Mouse (Mus musculus) fat pad, adult 2 months (tissue): ENCODE results near the gene Apbb2.
A peak's percentile ranks its signal among the peaks of the same experiment; 100 is the strongest.

Source experiments
- DNase-seq: peaks from one replicate; pipeline ENCODE4 v3.0.0-alpha.2; 2011; ENCODE audit warnings: low read depth, low spot score; ENCODE audit errors: extremely low read depth

Apbb2 gene

DNA sequence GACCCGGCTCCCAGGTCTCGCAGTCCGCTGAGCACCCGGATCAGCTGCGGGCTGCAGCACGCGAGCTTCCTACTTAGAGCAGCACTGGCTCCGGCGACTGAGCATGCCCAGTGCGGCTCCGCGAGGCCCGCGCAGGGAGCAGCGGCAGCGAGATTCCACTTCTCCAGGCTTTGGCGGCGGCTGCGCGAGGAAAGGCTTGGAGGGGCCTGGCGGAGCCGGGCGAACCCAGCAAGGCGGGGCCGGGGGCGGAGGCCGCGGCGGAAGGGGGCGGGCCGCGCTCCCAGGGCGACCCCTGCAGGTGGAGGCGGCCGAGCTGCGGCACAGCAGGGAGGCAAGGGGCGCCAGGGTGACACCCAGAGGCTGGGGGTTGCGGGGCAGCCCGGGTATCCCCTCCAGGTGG is at the start of gene Apbb2:
Gene Apbb2, minus strand, starts transcription at position 188 of the 400 bp plus-strand sequence.
- no peak for DNase-seq

DNA sequence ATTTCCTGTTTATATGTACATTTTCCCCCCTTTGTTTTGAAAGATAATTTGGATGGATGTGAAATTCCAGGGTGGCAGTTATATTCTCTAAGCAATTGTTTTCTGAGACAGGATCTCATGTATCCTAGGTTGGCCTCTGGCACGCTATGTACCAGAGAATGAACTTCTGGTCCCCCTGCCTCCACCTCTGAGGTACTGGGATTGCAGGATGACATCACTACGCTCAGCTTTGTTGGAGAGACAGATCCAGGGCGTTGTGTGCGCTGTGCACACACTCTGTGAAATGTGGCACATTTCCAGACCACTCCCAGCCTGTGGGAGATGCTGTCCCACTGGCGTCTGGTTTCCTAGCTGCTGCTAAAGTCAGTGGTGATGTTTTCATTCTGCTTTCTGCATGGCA is 35.6 kb upstream of the Apbb2 start:
- DNase-seq, result no peak

DNA sequence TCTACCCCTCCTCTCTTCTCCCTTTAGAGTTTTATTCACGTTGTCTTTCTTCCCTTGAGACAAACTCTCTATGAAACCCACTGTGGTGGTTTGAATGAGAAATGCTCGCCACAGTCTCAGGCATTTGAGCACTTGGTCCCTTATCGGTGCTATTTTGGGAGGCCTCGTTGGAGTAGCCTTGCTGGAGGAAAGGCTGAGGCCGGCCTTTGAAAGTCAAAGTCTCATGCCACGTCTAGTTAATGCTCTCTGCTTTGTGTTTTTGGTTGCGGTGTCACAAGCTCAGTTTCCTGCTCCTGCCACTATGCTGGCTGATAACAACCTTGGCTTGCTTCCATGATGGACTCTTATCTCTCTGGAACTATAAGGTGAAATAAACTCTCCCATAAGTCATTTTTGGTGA is 28.9 kb upstream of the Apbb2 start:
- DNase-seq, result no peak

DNA sequence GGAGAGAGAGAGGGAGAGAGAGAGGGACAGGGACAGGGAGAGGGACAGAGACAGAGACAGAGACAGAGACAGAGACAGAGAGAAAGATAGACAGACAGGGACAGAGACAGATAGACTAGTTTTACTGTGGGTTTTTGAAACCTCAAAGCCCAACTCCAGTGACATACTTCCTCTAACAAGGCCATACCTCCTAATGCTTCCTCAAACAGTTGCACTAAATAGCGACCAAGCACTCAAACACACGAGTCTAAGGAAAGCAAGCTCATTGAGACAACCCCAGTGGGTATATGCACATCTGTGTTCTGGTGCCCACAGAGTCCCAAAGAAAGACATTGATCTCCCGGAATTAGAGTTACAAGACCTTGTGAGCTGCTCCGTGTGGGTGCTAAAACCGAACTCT is 24.7 kb upstream of the Apbb2 start:
- no peak for DNase-seq

DNA sequence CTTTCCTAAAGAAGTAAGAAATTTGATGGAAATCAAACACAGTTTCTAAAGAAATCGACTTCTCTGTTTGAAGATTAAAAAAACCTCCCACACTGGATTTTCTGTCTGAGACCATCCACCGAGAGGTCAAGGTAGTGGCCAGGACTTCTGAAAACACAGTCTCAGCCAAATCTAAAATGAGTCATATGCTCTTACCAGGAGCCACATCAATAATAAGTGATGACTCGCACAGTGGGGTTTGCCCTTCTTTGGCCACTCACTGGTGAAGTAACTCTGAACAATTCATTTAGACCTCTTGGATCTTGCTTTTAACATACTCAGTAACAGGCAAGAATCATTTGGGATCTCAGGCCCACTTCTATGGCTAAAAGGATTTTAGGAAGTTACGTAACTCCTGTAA is 23.6 kb upstream of the Apbb2 start:
- no peak for DNase-seq

DNA sequence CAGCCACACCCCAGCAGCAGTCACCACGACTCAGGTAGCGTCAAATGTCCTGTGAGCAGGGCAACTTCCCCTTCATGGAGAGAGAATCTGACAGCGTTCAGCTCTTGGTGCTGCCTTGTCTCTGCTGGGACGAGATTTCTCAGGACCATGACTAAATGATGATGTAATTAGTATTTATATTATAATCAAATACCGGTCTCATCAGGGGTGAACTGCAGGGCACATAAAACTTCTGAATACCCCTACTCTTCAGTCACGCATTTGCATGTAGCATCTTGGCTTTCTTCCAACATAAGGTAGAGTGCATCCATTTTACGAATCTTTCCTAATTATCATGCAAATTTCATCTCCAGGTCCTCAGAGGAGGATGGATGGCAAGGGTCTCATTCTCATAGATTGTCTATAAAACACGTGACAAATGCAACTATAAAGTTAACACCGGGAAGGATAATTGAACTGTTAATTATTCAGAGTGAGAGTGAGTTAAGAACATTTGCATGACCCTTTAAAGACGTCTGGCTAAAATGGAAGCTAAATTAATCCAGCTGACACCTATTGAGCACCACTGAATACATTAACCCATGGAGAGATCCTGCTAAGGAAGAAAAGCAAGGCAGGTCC is 17.0 kb upstream of the Apbb2 start:
- DNase-seq, result no peak

DNA sequence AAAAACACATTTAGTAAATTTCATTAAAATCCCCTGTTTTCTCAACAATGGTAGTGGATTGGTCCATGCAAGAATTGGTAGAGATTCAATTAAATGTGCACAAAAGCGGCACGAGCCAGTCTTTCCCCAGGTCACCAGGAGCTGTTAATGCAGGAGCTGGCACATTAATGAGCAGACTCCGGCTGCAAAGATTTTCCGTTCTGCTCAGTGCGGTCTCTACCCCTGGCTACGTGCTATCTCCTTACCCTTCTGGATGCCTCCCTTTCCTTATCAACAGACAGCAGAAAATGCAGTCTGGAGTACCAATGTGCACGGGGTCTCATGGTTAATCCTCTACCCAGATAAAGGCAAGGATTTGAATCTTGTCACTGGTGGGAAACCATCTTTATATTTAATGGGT is 9.2 kb upstream of the Apbb2 start:
- no peak for DNase-seq

DNA sequence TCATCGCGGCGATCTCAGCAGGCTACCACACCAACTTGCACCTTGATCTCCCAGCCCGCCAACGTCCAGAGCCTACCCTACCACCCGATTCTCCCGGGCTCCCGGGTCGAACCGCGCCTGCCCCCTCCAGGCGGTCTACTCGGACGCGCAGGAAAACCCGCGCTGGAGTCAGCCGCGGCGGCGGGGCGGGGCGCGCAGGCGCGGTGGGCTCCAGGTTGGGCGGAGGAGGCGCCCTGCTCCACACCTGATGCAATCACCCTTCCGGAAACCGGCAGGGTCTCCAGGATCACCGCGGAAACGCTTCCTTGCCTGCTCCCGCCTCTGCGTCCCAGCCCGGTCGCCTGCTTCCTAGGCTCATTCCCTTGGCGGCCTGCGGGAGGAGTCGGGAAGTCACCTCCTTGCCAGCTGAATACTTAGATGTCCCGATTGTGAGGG is 1.6 kb upstream of the Apbb2 start:
- no peak for DNase-seq

DNA sequence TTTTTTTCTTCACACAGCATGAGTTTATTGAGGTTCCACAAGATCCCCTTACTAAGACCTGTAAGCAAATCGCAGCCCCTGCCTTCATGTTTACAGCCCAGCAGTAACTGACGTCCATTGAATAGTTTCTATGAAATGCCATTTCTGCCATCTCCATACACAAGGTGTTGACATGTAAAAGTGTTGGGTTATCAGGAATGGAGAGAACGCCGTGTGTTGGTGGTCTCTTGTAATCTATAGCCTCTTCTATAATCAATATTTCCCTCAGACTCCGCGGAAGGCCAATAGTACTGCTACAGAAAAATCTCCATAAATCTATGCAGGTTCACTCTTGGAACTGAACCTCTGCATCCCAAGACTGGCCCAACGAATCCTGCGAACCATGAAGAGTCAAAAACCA is 1.1 kb upstream of the Apbb2 start:
- DNase-seq, result no peak

DNA sequence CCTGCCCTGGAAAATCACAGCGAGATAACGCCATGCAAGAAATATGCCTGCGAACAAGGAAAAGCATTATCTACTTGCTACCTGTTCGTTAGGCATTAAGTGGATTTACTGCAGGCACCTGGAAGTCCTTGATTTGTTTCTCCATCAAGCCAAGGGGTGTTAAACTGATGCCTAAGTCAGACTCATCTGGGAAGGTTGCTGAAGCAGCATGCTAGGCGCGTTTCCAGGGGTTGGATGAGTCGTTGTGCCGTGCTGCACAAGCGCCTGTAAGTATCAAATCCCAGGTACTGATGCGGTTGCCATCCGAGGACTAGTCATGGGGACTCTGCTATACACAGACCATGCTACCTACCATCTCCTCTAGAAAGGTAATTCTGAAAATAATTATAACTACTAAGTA is 611 bp upstream of the Apbb2 start:
- no peak for DNase-seq

DNA sequence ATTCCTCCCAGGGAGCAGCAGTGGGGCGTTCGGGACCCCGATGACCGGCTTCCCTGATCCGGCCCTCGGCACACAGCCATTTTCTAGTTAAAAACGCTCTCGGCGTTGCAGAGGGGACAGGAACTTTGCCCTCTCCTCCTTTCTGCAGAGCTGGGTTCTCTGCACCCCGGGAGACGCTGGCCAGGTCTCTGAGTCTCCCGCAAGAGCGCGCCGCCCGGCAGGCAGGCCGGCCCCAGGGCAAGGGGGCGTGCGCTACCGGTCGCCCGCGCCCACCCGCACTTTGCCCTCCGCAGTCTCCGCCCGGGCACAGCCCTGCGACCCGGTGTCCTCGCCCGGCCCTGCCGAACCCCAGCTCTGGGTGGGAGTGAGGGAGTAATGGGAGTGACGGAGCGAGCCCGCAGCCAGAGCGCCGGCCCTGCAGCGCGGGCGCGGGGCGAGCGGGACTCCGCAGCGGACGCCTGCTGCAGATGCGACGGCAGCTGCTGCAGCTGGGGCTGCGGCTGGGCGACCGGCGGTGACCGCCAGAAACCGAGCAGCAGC is 593 bp downstream of the Apbb2 start:
- DNase-seq, result no peak

DNA sequence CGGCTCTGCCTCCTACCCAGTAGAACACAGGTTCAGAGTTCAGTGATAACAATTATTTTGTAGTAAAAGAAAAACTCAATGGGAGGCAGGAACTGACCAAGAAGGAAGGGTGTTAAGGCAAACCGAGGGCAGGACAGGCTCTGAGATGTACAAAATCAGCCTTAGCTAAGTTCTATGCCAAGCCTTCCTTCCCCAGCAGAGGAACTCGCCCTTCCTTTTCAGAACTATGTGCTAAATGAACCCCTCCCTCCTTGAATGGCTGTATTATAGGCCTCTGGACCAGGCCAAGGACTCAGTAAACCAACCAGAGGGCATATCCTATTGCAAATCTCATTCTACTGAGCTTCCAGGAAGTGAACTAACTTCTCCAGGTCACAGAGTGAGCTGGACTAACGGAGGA is 3.6 kb downstream of the Apbb2 start:
- no peak for DNase-seq

DNA sequence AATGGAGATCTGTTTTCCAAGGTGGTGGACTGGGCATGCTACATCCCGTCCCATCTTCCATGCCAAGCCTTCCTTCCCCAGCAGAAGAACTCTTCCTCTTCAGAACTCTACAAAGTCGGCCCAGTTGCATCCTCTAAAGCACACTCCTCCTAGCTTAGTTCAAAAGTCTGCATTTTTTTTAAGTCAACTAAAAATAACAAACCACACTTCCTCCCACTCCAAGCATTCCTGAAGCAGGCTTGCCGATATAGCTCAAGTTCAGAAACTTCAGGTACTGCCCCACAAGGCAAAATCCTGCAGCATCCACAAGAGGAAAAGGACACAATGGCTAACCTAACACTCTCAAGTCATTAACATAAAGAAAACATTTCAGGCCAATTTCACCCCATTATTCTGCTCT is 4.9 kb downstream of the Apbb2 start:
- DNase-seq, result no peak

DNA sequence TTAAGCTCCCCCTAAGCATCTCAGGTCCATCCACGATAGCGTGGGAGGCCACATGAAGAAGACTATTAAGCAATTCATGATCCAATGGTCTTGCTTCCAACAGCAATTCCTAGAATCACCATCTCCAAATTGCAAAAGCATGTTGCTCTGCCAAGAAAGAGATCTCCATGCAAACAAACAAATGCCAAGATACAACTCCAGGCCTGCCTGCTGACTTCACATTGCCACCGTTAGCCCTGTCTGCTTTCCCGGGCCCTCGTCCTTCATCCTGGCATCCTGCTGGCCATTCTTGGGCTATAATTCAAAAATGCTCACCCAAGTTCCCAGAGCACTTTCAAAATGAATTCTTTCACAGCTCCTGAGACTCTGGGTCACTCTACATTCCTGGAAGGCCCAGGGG is 5.6 kb downstream of the Apbb2 start:
- peak; percentile 94 for DNase-seq

DNA sequence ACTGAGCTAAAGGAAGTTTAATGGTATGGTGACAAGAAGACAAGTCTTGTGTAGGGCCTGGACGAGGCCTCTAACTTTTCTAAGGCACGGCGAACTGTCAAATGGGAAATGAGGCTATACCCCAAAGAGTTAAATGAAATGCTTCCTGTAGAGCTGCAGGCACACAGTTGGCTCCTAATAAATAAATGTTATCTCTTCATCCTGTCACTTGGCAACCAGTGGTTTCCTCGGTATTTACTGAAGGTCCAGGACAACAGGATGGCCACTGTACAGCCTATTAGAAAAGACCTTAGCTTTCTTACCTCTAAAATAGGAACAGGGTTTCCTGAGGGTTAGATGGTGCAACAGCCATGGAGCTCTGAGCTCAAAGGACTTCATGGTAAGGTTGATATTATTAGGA is 6.7 kb downstream of the Apbb2 start:
- DNase-seq, result no peak

DNA sequence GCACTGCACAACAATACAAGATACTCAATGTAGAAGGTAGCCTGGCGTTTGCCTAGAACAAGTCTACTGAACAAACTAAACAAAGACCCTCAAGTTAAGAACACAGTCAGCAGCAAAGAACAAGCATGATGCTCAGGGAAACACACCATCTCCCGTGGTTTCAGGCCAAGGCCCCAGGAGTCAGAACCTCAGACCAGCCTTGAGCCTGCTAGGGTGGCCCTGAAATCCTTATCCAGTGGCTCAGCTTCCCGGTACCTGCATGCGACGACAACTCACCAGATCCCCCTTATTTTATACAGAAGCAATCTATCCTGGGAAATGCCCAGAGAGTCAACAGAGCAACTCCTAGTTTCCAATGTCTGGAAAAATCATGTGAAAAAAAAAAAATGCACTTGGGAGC is 7.2 kb downstream of the Apbb2 start:
- DNase-seq, result no peak

DNA sequence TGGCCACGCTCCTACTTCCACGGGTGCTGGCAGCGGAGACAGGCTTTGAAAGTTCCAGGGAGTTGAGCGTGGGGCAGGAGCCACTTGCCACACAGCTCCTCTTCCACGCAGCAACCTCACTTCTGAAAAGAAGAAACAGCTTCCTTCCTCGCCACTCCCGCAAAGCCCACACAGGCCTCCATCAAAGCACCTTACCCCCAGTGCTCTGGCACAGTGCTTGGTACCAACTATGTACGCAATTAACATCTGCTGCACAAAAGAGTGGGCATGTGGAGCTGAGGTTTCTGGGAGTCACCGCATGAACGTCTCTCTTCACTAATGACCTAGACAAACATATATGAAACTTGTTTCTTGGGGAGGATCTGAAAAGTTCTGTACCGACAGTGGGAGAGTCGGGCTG is 8.3 kb downstream of the Apbb2 start:
- no peak for DNase-seq

DNA sequence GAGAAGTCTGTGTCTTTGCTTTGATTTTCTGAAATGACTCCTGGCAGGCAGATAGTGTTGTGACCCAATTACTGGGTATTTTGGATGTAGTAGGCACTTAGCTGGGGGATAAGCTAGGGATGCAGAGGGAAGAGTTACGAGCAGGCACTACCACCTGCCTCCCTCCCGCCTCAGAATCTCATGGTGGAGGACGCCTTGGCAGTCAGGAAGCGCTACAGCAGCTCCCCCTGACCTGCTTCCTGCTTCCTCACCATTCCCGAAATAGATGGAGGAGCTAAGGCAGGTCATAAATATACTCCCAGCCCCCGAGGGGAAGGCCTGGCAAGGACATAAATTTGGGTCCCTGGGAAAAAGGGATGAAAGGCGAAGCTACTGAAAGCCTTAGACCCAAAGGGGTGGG is 9.3 kb downstream of the Apbb2 start:
- DNase-seq, result no peak

DNA sequence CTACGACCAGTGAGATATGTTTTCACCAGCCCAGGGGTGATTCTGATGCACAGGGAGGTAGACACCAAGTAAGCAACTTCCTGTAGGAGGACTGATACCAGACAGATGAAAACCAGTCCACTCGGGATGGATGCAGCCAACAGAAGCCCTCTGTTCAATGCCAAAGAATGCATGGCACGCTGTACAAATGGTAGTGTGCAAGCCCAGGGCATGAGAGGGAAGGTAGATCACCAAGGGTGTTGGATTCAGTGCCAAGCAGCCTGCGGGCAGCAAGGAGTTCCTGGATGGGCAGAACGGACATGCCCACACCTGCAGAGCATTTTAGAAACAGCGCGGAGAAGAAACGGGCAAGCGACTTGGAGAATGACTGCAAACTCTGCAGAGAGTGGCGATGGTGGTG is 10.8 kb downstream of the Apbb2 start:
- DNase-seq, result peak; percentile 82

DNA sequence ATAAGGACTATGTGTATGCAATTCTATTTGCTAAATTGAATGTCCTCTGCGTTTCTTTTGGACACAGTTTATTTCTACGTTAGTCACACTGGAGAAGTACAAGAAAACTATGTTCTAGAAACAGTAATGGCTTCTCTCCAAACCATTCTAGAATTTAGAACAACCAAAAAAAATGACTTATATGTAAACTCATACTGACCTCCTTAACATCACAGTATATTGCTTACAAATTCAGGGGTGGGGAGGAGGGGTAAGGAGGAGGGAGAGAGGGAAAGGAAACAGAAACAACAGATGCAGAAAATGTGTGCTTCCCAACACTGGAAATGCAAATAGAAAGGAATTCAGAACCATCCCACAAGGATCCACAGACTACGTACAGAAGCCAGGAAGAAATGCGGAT is 11.4 kb downstream of the Apbb2 start:
- no peak for DNase-seq

DNA sequence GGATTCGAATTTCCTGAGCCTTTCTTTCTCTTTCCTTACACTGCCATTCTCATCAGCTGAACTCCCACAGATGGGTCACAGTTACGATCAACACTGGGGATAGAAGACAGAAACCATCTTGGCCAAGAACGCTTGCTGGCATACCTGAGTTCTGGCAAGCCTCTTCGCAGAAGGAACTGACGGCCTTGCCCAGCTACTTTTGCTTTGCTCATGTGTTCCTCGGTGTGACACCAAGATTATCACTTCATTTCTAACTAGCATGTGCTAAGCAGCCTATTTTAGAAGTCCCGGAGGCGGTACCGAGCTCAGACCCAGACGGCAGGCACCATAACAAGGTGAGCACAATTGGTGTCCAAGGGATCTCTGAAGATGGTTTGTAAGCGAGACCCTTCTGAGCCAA is 12.9 kb downstream of the Apbb2 start:
- DNase-seq, result no peak

DNA sequence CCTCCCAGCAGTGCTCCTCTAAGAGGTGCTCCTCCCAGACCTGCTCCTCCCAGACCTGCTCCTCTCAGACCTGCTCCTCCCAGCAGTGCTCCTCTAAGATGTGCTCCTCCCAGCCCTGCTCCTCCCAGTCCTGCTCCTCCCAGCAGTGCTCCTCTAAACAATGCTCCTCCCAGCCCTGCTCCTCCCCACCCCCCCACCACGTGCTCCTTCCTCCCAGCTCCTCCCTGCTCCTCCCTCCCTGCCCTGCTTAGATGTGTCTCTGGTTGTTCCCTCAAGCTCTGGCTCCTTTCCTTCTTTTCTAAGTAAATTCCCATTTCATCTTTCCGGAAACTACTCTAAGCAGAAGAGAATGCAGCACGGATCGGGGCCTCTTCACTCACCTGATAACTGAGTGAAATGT is 14.2 kb downstream of the Apbb2 start:
- no peak for DNase-seq

DNA sequence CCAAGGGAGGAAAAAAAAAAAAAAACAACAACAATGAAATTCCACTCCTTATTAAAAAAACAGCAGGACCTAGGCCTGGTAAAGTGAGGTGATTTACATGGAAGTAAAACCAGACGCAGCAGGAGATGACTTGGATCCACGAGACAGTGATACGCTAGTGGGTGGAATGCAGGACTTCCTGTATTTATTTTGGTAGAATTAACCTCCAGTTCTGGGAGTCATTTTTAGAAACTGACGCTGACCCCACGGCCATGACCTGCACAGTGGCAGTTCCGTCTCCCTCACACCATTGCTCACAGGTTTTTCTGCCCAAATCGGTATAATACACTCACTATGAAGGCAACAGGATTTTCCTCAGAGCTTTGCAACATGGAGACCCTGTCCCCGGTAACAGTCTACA is 14.8 kb downstream of the Apbb2 start:
- no peak for DNase-seq
